Mouse (Mus musculus) urinary bladder, adult 18-20 months (tissue): ENCODE measurements at regions not wholly inside any gene's neighbourhood (a gene's known extent, or its start where the extent isn't known, plus 50 kb on each side); places are given as distances from the start of the nearest gene placed in this dataset.

Source experiments
- DNase-seq, 2 experiments: peaks; one replicate each; pipeline ENCODE4 v3.0.0; 2022; ENCODE audit warnings: low spot score in 2 of 2, mixed read lengths in 2 of 2

- DNase-seq: no peak
These were observed 642.5 kb upstream of the Adamts5 start for GRCm38 (mm10) chr16:86544121-86544520.

DNA sequence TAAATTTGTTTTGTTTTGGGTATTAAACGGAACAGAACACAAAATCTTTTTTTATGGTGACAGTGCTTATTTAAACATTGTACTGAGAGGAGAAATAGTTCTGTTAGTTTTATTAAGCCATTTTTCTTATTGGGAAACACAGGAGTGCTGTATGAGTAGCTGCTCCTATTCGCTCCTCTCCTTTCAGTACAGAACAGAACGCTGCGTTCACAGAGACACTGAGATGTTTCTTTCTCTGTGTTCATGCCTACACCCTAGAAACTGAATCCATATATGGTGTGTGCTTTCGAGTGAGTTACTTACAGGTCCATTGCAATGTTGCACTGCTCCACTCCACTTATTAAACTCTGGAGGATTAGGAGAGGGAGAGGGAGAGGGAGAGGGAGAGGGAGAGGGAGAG lies 634.9 kb upstream of the Adamts5 start:
- DNase-seq: no peak

GRCm38 (mm10) chr16:86524135-86524534 lies 622.5 kb upstream of the Adamts5 start:
- DNase-seq: no peak

GRCm38 (mm10) chr16:86516935-86517334 lies 615.3 kb upstream of the Adamts5 start:
- DNase-seq: no peak

- no peak for DNase-seq
These were observed 614.5 kb upstream of the Adamts5 start for GRCm38 (mm10) chr16:86516144-86516543.

DNA sequence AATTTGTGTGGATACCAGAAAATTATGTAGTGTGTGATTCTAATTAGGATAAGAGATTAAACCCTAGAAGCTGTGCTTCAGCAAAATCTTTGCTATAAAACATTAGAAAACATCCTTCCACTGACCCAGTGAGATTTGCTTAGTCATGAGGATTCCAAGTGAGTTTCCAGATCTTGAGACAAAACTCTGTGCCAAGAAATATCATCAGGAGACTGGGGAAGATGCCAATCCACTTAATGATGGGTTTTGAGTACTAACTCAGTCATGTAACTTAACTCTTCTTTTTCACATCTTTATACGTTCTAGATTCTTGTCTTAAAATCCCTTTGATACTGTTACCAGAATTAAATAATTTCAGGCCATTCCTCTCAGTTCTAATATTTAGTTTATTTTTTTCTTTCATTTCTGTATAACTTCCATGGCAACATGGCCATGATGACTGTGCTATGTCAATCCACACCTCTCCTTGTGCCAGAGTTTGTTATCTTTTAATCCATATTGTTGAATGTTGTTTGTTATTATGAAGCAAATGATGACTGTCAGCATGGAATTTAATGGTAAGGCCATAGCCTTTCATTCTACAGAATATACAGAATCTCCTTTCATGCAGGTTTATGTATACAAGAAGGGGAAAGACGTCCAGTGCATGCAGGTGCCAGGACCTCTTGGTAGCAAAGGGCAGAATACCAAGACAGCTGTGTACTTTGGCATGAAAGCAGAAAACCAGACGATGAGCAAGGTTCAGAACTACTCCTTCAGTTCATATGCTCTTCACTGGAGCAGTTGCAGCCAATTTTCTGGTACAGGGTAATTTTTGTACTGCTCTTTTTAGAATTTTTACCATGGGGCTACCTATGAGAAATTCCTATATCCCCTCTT lies 599.7 kb upstream of the Adamts5 start:
- no peak for DNase-seq

GRCm38 (mm10) chr16:86475145-86475544 lies 573.5 kb upstream of the Adamts5 start:
- DNase-seq: no peak

- no peak for DNase-seq
These were observed 571.6 kb upstream of the Adamts5 start for GRCm38 (mm10) chr16:86473059-86473740.

GRCm38 (mm10) chr16:86461073-86461472 lies 559.4 kb upstream of the Adamts5 start:
- no peak for DNase-seq

- no peak for DNase-seq
These were observed 555.0 kb upstream of the Adamts5 start for GRCm38 (mm10) chr16:86456649-86457048.

GRCm38 (mm10) chr16:86454810-86455209 lies 553.2 kb upstream of the Adamts5 start:
- DNase-seq: no peak

- DNase-seq: no peak
These were observed 552.4 kb upstream of the Adamts5 start for GRCm38 (mm10) chr16:86454031-86454430.

GRCm38 (mm10) chr16:86448478-86449160 lies 547.0 kb upstream of the Adamts5 start:
- no peak for DNase-seq

- peak; percentile 10 to 23 for DNase-seq
These were observed 517.8 kb upstream of the Adamts5 start for GRCm38 (mm10) chr16:86419458-86419857.

GRCm38 (mm10) chr16:86404309-86404708 lies 502.7 kb upstream of the Adamts5 start:
- DNase-seq: no peak

DNA sequence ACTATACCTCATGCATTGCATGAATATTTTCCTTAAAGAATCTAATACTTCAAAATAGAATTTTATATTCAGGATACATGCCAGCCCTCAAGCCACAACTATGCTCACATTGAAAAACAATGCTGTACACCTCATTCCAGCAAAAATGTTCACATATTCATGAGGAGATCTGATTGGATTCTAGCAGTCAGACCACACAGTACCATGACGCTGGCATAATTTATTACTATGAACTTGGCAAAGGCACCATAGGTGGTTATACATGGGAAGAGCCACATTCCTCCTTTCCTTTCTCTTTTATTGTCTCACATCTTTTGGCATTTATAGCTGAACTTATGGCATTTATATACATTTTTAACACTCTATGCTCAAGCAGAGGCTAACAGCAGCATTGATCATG lies 499.8 kb upstream of the Adamts5 start:
- no peak for DNase-seq

DNA sequence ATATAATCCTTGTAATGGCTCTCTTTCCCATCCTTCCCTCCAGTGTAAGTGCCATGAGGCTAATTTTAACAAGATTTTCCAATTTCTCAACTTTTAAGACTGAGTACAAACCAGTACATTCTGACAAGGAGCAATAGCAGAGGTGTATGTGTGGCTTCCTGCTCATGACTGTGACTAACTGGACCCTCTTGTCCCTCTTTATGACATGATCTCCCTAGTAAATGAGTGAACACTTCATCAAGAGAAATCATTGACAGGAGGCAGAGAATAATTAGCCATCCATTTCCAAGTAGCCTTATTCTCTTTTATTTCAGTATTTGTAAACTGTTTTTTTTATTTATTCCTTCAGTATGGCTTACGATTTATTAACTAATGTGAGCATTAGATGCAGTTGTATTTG lies 497.7 kb upstream of the Adamts5 start:
- DNase-seq: no peak

DNA sequence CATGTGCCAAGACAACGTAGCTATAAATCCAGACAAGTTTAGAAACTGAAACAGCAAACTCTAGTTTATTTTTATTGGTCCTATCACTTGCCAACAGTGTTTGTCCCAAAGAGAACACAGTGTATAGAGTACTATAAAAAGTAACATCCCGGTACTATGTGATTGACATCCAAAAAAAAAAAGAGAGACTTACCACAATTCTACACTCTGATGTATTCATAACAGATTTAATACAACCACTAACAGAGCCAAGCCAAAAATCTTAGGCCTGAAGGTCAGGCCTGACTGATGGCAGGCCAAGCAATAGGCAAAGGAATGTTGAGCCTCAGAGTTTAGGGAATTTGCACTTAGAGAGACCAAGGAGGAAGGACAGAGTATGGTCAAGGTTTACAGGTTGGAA lies 495.9 kb upstream of the Adamts5 start:
- no peak for DNase-seq

DNA sequence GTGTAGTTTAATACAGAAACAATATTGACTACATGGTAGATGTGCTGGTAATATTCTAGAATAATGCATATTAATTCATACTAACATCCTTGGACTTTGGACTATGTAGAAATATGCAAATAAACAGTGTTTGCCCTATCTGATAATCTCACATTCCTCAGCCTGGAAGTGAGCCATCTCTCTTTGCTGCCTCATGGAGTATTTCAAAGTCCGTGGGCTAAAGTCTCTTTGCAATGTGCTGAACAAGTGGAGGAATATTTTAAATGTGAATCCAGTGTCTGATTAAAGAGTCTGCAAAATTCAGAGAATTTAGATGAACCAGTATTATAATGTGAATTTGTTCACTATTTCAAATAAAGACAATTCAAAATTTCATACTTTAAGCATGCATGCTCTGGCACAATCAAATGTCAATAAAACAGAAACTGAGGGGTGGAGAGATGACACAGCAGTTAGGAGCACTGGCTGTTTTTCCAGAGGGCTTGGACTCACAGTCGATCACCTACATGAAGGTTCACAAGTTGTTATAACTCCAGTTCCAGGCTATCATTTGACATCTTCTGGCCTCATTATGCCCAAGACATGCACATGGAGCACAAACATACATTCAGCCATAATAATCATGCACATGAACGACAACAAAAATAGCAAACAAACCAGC lies 487.6 kb upstream of the Adamts5 start:
- no peak for DNase-seq

DNA sequence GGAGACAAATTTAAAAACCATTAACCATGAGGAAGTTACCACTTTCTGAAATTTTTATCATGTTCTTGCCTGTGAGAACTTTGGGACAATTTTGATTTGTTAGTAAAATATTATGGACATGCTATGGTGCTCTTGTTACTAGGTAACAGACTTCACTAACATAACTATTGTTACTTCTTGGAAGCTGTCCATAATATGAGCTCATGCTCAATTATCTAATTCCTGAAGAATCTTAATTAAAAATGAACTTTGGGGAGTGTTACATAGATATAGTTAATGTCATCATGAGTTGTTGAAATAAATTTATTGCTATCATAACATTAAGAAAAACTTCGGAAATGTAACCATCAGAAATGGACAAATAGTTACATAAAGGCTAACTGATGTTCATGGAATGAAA lies 486.5 kb upstream of the Adamts5 start:
- DNase-seq: no peak

GRCm38 (mm10) chr16:86377991-86378390 lies 476.4 kb upstream of the Adamts5 start:
- no peak for DNase-seq

DNA sequence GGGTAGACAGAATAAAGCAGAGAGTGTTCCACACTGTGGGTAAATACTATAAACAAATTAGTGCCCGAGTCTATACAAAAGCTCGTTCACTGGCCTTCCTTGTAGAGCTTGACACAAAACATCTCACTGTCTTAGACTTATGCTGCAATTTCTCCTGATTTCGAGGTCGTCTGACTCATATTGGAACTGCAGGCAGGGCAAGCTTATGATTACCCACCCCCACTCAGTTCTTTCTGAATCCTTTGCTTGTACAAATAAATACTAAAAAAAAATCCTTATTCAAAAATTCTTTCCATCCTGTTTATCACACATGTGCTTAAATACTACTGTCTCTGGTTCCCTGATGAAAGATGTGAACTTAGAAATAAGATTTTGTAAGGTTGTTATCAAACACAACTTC lies 470.0 kb upstream of the Adamts5 start:
- DNase-seq: no peak
